Mouse (Mus musculus): Measurements from ENCODE around the gene Gpd1.

The Gpd1 gene

DNA sequence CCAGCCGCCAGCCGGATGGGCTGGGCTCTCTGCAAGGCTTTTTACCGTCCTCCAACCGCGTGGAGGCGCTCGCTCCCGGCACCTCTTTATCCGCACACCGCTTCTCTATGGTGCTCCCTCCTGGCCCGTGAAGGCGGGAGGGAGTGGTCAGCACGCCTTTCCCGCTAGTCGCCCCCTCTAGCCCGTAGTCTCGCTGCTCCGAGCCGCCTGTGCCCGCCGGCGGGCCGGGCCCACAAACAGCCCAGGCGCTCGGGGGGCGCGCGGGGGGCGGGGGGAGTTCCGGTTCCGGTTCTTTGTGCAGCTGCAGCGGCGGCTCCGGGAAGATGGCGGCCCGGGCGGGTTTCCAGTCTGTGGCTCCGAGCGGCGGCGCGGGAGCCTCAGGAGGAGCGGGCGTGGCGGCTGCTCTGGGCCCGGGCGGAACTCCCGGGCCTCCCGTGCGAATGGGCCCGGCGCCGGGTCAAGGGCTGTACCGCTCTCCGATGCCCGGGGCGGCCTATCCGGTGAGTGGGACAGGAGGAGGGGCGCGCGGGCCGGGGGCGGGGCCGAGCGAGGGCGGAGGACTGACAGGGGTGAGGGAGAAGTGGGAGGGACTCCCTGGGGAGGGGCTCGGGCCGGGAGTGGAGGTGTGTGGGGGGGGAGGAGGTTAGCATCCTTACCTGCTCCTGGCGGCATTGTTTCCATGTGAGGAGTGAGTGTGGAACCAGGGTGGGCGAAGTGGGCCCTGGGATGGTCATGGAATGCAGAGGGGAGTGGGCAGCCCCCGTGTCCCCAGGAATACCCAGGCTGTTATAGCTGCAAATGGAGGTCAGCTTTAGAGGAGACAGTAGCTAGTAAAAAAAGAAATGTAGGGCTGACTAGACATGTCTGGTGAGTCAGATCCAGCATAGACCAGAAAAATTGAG is 15.1 kb upstream of the Gpd1 start, which contains the start of gene Smarcd1:
TSS of gene Smarcd1 (plus strand) at position 131 of the 902 bp plus-strand sequence.
- peak; percentile 88 for DNase-seq (ENCODE audit: low spot score)

DNA sequence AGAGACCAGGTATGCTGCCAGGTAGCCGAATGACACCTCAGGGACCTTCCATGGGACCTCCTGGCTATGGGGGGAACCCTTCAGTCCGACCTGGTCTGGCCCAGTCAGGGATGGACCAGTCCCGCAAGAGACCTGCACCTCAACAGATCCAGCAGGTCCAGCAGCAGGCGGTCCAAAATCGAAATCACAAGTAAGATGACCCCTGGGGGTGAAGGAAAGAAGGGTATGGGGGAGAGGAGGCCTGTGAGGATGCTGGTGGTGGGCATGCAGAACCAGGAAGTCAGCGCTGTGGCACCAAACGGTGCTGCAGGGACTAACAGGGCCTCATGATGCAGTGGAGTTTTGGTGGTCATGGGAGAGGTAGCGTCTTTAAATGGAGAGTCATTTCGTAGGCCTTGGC is 14.2 kb upstream of the Gpd1 start:
- no peak for DNase-seq (ENCODE audit: low spot score)

DNA sequence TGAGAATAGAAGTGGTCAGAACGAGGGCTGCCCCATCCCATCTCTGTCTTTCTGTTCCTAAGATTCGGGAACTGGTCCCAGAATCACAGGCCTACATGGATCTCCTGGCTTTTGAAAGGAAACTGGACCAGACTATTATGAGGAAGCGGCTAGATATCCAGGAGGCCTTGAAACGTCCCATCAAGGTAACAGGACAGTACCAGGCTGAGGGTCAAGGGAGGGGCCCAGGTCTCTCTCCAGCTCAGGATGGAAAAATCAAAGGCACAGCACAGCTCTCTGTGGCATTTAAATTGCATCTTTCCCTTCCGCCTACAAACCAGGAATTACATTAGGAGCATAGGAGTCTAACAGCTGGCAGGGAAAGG is 13.7 kb upstream of the Gpd1 start:
- no peak for DNase-seq (ENCODE audit: low spot score)

DNA sequence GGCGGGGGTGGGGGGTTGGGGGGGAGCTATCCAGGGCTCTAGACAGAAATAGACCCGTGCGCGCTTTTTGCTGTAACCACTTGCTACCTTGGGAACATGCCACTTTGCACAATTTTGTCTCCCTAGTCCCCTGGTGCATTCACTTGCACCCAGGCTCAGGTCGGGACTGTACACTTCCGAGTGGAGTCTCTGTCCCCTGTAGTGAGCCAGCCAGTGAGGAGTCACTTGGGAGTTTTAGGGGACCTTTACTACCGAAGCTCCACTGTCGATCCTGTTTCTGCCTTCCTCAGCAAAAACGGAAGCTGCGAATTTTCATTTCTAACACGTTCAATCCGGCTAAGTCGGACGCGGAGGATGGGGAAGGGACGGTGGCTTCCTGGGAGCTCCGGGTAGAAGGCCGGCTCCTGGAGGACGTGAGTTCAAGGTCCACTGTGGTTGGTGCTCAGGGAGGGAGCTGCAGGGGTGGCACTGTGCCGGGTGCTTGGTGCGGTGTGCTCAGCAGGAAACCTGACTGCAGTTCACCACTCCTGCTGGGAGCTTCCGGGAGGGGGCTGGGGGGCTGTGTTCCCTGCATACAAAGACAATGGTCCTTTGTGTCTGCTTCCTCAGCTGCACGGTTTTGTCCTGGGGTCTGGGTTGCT is 13.2 kb upstream of the Gpd1 start:
- no peak for DNase-seq (ENCODE audit: low spot score)

DNA sequence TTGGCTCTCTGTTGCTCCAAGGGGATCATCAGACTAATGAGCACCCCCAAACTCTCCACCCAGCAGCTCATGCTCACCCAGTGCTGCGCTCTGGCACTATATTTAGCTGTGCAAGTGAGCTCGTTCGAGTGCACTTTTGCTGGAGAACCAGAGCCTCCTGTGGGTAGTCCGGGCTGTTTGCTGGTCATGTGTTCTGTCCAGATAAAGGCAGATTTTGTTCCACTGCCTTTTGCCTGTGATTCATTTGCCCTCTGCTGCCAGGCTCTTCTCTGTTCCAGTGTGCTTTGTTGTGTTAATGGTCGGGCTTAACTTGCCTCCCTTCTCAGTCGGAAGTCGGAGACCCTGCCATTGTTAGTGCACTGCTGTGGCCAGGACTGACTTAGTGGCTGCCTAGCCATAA is 12.4 kb upstream of the Gpd1 start:
- DNase-seq (ENCODE audit: low spot score): no peak

DNA sequence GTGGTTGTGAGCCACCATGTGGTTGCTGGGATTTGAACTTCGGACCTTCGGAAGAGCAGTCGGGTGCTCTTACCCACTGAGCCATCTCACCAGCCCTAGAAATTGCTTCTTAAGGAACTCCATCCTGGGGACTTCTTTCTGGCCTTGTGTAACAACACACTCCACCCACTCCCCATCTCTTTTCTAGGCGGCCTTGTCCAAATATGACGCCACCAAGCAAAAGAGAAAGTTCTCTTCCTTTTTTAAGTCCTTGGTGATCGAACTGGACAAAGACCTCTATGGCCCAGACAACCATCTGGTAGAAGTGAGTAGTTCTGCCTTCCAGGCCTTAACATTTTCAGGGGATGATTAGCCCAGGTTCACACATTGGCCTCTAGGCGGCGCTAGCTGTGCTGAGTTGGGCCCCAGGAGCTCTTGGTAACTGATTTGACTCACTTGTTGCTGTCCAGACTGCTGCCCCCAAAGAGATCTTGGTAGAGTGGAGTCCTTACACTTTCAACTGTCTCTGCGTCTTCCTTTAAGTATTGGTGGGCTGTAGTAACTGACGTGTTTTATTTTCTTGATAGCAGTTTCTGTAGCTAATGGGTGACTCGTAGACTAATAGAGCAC is 11.8 kb upstream of the Gpd1 start, which contains the start of gene Gm17349:
TSS of gene Gm17349 (minus strand) at position 51 of the 609 bp plus-strand sequence.
- no peak for DNase-seq (ENCODE audit: low spot score)

DNA sequence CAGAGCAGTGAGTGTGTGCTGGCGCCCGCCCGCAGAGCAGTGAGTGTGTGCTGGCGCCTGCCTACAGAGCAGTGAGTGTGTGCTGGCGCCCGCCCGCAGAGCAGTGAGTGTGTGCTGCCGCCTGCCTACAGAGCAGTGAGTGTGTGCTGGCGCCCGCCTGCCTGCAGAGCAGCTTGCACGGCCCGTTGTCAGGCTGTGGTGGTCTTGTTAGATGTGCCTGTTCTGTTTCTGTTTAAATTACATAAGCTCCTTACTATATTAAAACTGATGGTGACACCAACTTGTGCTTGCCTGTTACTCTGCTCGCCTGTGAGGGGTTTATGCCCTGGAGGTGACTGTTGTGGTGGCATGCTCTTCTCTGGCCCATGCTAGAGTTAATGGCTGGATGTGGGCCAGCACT is 9.1 kb upstream of the Gpd1 start:
- no peak for DNase-seq (ENCODE audit: low spot score)

DNA sequence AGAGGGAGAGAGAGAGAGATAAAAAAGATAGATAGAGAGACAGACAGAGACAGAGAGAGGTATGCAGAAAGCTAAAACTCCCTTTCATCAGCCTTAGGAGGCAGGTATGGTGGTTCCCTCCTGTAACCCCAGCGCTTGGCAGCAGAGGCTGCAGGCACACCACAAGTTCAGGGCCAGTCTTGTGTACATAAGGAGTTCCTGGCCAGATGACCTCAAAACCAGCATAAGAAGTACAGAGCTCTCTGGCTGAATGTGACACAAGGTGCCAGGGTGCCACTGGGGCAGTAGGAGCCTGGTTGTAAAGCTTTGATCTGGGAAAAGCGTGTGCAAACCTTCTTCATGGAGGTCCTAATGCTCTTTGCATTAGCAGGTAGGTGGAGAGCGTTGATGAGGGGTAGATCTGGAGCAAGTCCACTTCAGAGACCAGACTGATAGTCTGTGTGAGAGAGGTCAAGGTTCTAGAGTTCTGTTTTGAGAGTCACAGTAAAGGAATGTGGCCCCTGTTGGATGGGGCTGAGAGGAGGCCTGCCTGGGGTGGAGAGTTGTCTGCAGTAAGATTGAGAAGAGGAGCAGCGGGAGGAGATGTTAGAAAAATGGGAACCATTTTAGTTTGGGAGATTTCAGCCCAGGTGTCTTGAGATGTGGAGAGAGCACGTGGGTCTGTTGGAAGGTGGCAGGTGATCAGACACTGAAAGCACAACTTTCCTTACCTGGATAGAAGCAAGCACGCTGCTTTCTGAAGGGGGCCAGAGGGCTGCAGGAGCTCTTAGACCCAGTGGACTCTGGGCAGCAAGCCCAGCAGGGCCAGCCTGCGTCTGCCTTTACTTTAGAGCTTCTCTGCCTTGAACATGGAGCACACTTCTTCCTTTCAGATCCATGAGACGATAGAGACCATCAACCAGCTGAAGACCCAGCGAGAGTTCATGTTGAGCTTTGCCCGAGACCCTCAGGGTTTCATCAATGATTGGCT is 6.8 kb upstream of the Gpd1 start:
- DNase-seq (ENCODE audit: low spot score): no peak

DNA sequence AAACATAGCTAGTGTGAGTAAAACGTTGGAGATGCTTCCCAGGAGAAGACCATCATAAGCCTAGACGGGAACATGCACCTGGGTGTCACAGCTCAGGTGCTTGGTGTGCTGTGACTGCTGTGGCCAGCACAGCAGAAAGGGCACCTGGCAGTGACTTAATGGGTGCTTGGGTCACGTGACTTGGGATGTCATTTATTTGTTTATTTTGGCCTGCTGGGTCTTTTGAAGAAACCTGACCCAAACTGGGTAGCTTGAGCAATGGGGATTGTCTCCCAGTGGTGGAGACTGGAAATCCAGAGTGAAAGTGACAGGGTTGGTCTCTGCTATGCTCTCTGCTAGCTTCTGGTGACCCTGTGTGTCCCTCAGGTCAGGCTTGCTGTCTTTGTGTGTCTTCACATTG is 5.8 kb upstream of the Gpd1 start:
- no peak for DNase-seq (ENCODE audit: low spot score)

DNA sequence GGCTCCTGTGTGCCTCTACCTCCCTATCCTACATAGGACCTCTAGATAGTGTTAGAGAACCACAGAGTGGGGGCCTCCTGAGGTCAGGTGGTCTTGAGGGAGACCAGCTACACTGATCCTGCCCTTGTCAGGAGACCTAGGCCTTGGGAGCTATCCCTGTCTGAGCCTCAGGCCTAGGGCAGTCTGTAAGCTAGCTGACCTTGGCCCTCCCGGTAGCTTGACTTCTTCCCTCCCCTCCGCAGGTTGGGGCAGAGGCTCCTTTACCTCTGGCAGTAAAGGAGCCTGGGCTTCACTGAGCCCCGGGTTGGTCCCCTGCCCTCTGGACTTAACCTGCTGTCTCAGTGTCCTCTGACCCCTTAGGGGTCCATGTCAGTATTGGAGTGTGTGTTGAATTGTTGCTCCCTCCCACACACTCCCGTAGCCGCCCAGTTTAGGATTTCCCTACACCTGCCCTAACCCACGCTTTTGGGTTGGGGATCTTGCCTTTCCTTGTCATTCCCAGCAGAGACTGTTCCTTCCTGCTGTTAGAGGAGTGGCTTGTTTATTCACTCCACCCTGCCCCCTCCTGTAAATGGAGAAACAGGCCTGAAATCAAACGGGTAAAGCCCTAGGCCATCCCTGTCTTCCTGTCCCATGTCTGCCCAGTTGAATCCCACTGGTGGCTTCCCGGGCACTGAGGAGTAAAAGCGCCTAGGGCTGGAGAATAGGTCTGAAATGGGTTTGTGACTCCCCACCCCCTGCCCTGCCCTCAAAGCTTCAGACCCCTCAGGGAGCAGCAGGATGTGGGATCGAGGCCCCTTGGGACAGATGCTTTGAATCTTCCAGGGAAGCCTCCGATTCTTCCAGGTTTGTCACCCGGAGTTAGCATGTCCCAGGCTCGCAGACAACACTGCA is 4.4 kb upstream of the Gpd1 start:
- DNase-seq (ENCODE audit: low spot score): no peak

DNA sequence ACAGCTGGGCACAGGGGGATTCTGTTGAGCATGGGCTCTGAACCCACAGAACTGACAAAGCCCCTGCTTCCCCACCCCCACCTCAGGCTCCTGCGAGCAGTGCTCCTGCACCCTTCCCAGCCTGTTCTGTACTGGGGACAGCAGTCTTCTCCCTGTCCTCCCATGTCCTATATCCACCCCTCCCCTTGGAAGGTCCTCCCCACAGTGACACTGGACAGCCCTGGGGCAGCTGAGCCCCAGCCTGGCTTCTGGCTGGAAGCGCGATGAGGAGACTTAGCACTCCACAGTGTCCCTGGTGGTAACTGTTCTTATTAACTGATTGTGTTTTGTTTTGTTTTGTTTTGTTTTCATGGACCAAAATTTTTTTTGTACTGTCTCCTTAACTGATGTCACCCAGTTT is 3.7 kb upstream of the Gpd1 start:
- DNase-seq (ENCODE audit: low spot score): no peak

DNA sequence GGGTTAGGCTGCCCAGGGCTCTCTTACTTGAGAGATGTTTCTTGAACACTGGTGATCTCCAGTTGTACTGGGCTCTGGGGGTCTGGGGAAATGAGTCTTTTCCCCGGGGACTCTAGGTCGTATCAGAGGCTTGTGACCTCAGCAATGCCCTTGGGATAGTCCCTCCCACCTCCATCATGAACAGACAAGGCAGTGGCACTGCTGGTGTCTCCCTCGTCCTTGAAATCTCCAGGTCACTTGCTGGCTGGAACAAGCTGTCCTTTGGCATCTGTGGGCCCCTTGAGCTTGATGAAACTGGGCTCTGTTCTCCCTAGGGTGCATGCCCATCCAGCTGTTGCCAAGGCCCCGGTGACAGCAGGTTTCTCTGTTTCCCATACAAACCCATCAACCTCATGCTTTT is 3.1 kb upstream of the Gpd1 start:
- no peak for DNase-seq (ENCODE audit: low spot score)

DNA sequence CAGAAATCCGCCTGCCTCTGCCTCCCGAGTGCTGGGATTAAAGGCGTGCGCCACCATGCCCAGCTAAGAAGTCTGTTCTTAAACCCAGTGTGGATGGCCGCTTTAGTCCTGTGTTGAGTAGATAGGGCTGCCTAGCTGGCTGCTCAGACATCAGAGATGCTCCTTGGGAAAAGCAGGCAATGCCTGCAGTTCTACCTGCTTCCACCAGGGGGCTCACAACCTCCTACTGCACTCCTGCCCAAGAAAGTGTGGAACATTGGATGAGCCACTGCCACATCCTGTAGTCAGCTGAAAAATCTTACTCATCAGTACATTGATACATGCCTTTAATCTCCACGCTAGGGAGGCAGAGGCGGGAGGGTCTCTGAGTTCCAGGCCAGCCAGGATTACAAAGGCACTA is 2.5 kb upstream of the Gpd1 start:
- DNase-seq (ENCODE audit: low spot score): peak; percentile 88

DNA sequence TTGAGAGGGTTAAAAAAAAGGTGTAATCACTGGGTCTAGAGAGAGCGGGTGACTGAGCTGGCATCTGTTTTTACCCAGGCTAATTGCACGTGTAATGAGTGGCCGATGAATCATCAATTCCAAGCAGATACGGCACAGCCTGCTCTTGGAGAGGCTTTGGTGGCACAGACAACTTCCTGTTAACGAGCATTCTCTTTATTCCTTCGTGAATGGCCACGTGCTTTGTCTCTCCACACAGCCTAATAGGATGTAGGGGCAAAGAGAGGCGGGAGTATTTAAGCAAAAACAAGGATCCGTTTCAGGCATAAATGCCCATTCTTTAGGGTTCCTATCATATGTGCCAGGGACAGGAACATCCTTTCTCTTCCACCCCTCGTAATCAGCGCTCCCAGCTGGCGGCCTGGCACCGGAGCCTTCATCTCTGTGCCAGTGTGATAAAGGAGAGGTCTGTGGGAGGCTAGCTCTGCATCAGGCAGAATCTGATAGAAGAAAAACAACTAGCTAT is 1.9 kb upstream of the Gpd1 start:
- no peak for DNase-seq (ENCODE audit: low spot score)

DNA sequence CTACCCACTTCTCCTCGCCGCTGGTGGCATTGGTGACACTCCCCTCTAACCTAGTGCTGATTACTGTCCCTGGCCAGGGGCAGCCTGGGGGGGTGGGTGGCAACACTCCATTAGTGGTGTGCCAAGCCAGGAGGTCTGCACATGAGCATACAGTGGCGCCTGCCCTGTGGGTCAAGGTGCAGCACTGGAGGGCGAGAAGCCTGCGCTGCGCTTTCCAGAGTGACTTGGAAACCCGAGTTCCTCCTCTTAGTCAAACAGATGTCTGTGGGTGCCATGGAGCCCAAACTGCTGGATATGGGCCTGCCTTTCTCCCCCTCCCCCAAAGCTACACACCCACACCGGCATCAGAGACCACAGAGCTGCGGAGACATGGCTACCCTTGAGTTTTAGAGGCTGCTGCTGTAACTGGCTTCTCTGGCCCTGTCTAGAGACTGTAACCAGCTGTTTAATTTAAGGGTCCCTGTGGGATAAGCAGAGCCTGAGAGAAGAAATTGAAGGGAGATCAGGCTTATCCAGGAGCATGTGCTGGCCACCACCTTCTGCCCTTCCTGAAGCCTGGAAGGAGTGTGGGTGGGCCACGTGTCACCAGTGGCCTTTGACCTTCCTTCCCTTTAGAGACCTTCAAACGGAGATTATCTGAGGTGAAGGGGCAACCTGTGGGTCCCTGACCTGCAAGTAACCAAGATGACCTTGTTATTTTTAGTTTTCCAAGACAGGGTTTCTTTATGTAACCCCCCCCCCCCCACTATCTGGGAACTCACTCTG is 1.2 kb upstream of the Gpd1 start:
- no peak for DNase-seq (ENCODE audit: low spot score)

DNA sequence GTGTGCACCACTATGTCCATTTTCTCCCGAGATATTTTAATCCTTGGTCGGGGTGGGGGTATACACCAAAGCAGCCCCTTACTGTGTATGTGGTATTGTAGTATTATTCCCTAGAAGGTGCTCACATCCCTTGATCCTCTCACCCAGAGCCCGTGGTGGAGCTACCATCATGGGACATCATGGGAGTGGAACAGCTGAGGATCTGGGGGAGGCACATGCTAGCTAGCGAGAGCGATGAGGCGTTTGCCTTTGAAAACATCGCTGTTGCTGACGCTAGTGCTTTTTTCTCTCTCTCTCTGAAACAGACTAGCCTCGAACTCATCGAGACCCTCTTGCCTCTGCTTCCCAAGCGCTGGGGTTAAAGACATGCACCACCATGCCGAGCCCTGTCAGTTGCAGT is 501 bp upstream of the Gpd1 start:
- DNase-seq (ENCODE audit: low spot score): no peak

DNA sequence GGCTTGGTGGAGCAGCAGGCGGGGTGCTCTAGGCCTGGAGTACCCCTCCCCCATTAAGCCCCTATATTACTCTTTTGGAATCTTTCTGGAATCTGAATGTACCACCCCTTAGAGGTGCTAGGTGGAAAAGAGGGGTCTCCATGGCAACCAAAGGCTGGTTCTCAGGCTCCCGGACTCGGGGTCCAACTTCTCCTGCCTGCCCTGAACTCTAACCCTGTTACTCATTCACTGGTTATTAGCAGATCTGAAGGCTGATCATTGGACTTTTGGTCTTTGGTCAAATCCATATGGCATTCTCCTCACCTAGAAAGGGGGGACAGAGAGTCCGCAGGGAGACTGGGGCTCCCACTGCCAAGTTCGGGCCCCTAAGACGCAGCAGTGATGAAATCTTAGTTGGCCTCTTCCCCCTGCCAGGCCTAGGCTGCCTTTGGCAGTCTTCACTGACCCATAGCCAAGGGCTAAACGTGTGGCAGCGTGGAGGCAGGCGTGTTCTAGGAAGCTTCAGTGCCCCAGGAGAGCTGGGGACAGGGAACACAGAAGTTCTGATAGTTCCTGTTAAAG is 1.2 kb downstream of the Gpd1 start:
- no peak for DNase-seq (ENCODE audit: low spot score)

DNA sequence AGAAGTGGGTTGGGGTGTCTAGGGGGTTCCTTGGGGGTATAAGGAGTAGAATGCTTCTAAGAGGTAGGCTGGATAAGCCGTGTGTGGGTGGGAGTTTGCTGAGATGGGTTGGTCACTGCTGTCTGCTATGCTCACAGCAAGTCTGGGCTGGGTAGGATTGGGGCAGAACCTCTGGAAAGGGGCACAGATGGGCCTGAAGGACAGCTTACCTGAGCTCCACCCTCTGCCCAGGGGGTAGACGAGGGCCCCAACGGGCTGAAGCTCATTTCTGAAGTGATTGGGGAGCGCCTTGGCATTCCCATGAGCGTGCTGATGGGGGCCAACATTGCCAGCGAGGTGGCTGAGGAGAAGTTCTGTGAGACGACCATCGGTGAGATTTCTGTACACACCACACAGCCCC is 2.5 kb downstream of the Gpd1 start:
- DNase-seq (ENCODE audit: low spot score): no peak

DNA sequence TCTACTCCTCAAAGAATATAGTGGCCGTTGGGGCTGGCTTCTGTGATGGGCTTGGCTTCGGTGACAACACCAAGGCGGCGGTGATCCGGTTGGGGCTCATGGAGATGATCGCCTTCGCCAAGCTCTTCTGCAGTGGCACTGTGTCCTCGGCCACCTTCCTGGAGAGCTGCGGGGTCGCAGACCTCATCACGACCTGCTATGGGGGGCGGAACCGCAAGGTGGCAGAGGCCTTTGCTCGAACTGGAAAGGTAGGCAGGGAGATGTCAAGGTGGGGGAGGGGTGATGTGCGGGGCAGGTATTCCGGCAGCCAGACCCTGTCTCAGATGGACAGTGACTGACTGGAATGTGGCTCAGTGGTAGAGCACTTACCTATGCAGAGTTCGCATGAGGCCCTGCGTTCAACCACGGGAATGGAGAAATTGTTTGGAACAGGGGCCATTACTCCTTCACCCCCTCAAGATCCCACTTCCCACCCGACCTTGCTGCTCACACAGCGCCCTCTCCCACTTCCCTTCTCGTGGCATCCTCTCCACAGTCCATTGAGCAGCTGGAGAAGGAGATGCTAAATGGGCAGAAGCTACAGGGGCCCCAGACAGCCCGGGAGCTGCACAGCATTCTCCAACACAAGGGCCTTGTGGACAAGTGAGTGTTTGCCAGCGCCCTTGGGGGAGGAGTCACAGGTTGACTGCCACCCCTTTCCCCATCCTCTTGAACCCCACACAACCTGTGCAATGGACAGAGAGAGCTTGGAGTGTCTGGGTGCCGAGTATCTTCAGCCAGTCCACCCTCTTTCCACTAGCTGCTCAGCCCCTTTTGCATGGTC is 4.8 kb downstream of the Gpd1 start:
- DNase-seq (ENCODE audit: low spot score): no peak
